7 mouse cellular contexts compared by ENCODE assay signal in the genomic region with DNA sequence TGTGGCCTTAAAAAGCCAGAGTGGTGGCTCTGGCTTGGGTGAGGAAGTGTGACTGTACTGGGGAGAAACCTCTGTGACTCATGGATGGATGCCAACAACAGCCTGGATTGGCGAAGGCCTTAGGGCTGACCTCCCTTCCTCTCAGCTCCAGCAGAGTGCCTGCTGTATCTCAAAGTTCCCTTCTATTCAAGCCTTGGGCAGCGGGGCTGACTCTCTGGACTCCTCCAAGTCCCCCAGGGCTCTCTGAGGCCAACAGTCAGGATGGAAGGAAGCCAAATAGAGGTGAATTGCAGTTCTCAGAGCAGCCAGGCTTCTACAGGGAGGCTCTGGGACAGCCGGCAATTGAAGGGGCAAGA.
DNase-seq lines count a peak whose midpoint lies in the region; ATAC-seq lines count a peak whose summit lies in the region.

No protein-coding gene starts in this region.

- peaks cover 3 to 7% of the 10 kb centered on the region in 2 experiments; a peak in 2 of 4 replicates for H3K4me1 ChIP-seq in heart, embryonic 14.5 days (ENCODE audit: control insufficient read depth in 2 of 2, insufficient read depth in 2 of 2, low read length in 2 of 2)

- no peak overlapping the region for H3K27ac ChIP-seq in heart, embryonic 14.5 days (replicated peaks in 1 of 2; ENCODE audit: control insufficient read depth in 1 of 2, insufficient read depth in 1 of 2, low read depth in 2 of 2, low read length in 2 of 2)

- H3K27me3 ChIP-seq in heart, embryonic 14.5 days (ENCODE audit: control insufficient read depth, insufficient read depth, low read length): no peaks in the 10 kb centered on the region

- peaks cover 35% of the 10 kb centered on the region for H3K9me3 ChIP-seq in heart, embryonic 14.5 days (ENCODE audit: control insufficient read depth, low read length)

- ATAC-seq in heart, embryonic 14.5 days (ENCODE audit: insufficient number of reproducible peaks, insufficient read depth, low FRiP score, low read depth): peak; percentile 55

- no peak overlapping the region for H3K4me3 ChIP-seq in heart, embryonic 14.5 days (ENCODE audit: control insufficient read depth in 1 of 2, insufficient read depth in 1 of 2, low read depth in 1 of 2, low read length in 2 of 2)

- 37% methylated on average over 3 of the region's 3 CpGs for WGBS in heart, embryonic 14.5 days

- no peaks in the 10 kb centered on the region for H3K36me3 ChIP-seq in heart, embryonic 14.5 days (ENCODE audit: control insufficient read depth, insufficient read depth, low read length)

- DNase-seq in adrenal gland, adult 18-20 months (ENCODE audit: low spot score in 2 of 2): peak; percentile 14 to 25
- DNase-seq in adrenal gland, adult 8-10 months: peak; percentile 36
- peak; percentile 39 to 40 for DNase-seq in kidney, postnatal 25 days
- DNase-seq in frontal cortex, postnatal 36 days (ENCODE audit: low spot score in 2 of 2): no peak
- no peak for DNase-seq in spleen, adult 12 weeks (ENCODE audit: low spot score)
- DNase-seq in frontal cortex, adult 2 months (ENCODE audit: extremely low spot score in 1 of 2, low spot score in 1 of 2): no peak

- no peak overlapping the region for H3K4me2 ChIP-seq in heart, embryonic 14.5 days (ENCODE audit: low read length)

- H3K9ac ChIP-seq in heart, embryonic 14.5 days (ENCODE audit: low read length): no peak overlapping the region

Comparison
In these comparisons a context has a peak if more than half of its experiments do, and no peak if none do; other contexts are left out.
1. DNase-seq: peak in adrenal gland, adult 18-20 months (2 of 2), adrenal gland, adult 8-10 months (single experiment) and kidney, postnatal 25 days (2 of 2); none in frontal cortex, postnatal 36 days (0 of 2), spleen, adult 12 weeks (single experiment) and frontal cortex, adult 2 months (0 of 2).